Mouse (Mus musculus) liver, adult 2 months (tissue): Measurements from ENCODE around the gene Sel1l3. TPM values are rescaled to one million over a fixed set of nuclear protein-coding genes. Genes with fewer than 3 reads are reported as not detected.

Experiments
- DNase-seq: peaks from one replicate; pipeline ENCODE4 v3.0.0-alpha.2; 2011; ENCODE audit warnings: low read depth, low spot score; ENCODE audit errors: extremely low read depth
- H3K27ac ChIP-seq: fragments of 200-500 bp; replicated peaks from 2 replicates; pipeline ENCODE4 v1.5.1; 2012; ENCODE audit warnings: low read depth, mild to moderate bottlenecking, control low read depth, inconsistent platforms, low read length; ENCODE audit not compliant: insufficient read depth
- H3K27me3 ChIP-seq: fragments of 200-500 bp; 2 replicates; pipeline ENCODE4 v1.6.1; 2012; ENCODE audit warnings: mild to moderate bottlenecking, moderate library complexity, low read length, inconsistent platforms; ENCODE audit not compliant: control insufficient read depth, insufficient read depth
- H3K36me3 ChIP-seq: fragments of 200-500 bp; 2 replicates; pipeline ENCODE4 v1.6.1; 2012; ENCODE audit warnings: low read length, inconsistent platforms; ENCODE audit not compliant: control insufficient read depth, insufficient read depth
- H3K4me1 ChIP-seq: fragments of 200-500 bp; 2 replicates; pipeline ENCODE4 v1.6.1; 2011; ENCODE audit warnings: low read length; ENCODE audit not compliant: control insufficient read depth, insufficient read depth
- H3K4me3 ChIP-seq: fragments of 200-500 bp; 2 replicates; pipeline ENCODE4 v1.5.1; 2011; ENCODE audit warnings: low read depth, mild to moderate bottlenecking, control low read depth, low read length, moderate library complexity; ENCODE audit not compliant: insufficient read depth
- H3K79me2 ChIP-seq: fragments of 200-500 bp; 2 replicates; pipeline ENCODE4 v1.6.1; 2012; ENCODE audit warnings: inconsistent platforms, mild to moderate bottlenecking, low read length, moderate library complexity; ENCODE audit not compliant: control insufficient read depth, insufficient read depth
- H3K9ac ChIP-seq: fragments of 200-500 bp; 2 replicates; pipeline ENCODE4 v1.6.1; 2012; ENCODE audit warnings: low read depth, mild to moderate bottlenecking, control low read depth, inconsistent platforms, low read length
- CTCF ChIP-seq: fragments of 200-500 bp; IDR thresholded peaks from 2 replicates; pipeline ENCODE4 v1.5.1; 2011; ENCODE audit warnings: low read depth, low read length, control low read depth
- POLR2A ChIP-seq: fragments of 200-500 bp; IDR thresholded peaks from 2 replicates; pipeline ENCODE4 v1.6.1; 2011; ENCODE audit warnings: low read length, control low read depth; ENCODE audit not compliant: insufficient read depth; ENCODE audit errors: extremely low read depth
- WGBS: fragments of 180-500 bp; shearing (Covaris S2); methylation state at CpG from one replicate; pipeline ENCODE4 v1.1.7; 2018; 5-methylcytosine and 5-hydroxymethylcytosine counted together
- polyA plus RNA-seq: library from polyadenylated mRNA; depleted of rRNA; stranded (reverse); fragments of >200 nt; gene quantifications from 2 replicates; pipeline ENCODE4 v1.2.3, GENCODE M21; 2012
- total RNA-seq: library from RNA; depleted of rRNA; stranded (reverse); fragments of >200 nt; gene quantifications from 2 replicates; pipeline ENCODE4 v1.2.3, GENCODE M21; 2014

Sel1l3 gene
- total and polyA plus RNA-seq, 2 experiments, result 4.9 to 8.2 TPM

DNA sequence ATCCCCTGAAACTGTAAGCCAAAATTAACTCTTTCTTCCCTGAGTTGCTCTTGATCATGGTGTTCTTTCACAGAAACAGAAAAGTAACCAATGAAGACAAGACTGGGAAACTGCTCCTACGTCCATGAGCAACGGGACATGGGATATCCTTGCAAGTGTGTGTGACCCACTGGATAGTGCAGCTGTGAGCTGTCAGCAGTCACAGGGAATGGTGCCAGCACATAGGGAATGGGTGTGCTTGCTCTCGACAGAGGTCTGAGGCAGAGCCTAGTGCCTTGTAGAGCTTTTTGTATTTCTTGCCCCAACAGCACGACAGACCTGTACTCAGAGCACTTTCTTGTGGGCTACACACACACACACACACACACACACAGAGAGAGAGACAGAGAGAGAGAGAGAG is 107.6 kb downstream of the Sel1l3 start:
- Histone ChIP-seq H3K27me3 (no peaks in the 10 kb centered on the region), H3K4me1 (no peaks in the 10 kb centered on the region), H3K27ac (no peak overlapping the region), H3K4me3 (no peak overlapping the region), H3K36me3 (no peaks in the 10 kb centered on the region; the same call in 1 of the 2 replicates), H3K79me2 (no peaks in the 10 kb centered on the region), H3K9ac (no peak overlapping the region)
- TF ChIP-seq CTCF (no peak), POLR2A (no peak)
- WGBS, result 77% methylated on average over 4 of the region's 4 CpGs
- DNase-seq, result no peak

DNA sequence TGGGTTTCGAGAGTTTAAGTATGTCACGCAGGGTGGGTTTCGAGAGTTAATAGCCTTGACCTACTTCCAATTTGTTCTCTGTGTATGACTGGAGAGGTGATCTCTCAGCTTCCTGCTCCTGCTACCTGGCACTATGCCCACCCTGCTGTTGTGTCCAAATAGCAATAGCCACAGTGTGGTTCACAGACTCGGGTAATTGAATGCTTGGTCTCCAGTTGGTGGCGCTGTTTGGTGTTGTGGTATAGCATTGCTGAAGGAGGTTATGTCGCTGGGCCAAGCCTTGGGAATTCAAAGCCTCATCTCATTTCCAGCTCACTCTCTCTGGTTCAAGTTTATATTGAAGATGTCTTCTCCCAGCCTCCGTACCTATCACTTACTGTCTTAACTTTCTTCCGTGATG is 108.0 kb downstream of the Sel1l3 start:
- peak; percentile 20 for DNase-seq
- Histone ChIP-seq H3K4me1 (no peaks in the 10 kb centered on the region), H3K36me3 (no peaks in the 10 kb centered on the region; the same call in 1 of the 2 replicates), H3K27ac (no peak overlapping the region), H3K27me3 (no peaks in the 10 kb centered on the region), H3K79me2 (no peaks in the 10 kb centered on the region), H3K9ac (no peak overlapping the region), H3K4me3 (no peak overlapping the region)
- TF ChIP-seq POLR2A (no peak), CTCF (peak; percentile 36; the same call in 1 of the 2 replicates)
- 75% methylated on average over 8 of the region's 8 CpGs for WGBS

DNA sequence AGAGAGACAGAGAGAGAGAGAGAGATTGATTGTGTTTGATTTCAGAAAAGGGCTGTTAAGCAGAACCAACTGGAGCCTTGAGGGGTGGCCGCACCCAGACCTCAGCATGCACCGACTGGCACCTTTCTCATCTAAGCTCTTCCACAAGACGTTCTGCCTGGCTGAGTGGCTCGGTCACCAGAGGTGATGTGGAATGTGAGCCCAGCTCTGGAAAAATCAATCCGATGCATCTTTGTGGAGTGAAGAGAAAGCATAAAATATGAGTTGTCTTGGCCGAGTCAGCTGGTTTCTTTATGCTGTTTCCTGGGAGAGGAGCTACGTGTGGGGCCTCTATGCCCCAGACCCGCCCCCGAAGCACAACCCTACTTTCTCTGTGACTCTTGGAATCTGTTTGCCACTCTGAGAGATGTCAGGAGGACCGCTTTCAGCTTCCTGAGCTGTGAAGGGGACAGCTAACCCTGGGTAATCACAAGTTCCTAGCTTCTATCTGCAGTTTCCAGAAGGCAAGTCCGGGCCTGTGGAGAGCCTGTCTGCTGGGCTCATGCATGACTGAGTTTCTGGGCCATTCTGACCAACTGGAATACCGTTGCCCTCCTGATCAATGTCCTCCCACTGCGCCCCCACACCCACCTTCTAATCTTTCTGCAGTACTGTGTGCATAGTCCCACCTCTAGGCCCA is 109.4 kb downstream of the Sel1l3 start:
- Histone ChIP-seq H3K4me3 (no peak overlapping the region), H3K36me3 (no peaks in the 10 kb centered on the region), H3K4me1 (no peaks in the 10 kb centered on the region), H3K27ac (no peak overlapping the region), H3K9ac (no peak overlapping the region), H3K79me2 (no peaks in the 10 kb centered on the region), H3K27me3 (no peaks in the 10 kb centered on the region)
- TF ChIP-seq POLR2A, result no peak
- TF ChIP-seq CTCF, result no peak
- WGBS, result 83% methylated on average over 13 of the region's 13 CpGs
- DNase-seq, result no peak

DNA sequence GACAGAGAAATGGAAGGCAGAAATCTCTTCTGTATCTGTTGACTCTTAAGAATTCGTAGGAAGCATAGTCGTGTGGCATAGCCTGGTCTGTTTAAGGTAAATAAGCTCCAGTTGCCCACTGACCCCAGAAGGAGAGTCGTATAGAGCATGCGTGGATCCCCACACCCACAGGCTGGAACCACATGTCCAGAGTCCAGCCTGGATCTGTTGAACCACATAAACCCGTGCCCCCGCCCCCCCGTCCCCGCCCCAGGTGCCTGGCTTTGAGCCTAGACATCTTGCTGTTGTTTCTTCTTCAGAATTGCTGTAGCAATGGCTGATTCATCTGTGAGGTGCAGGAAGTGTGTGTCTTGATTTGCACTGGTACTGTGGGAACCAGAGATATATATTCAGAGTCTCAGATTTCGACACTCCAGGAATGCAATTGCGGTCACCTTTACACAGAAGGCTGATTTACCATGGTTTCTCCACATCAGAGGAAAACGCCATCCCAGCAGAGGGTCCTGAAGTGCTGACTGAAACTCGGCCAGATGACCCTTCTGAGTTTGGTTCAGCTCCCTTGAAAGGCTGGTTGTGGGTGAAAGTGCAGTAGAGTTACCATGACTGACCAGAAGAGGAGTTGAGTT is 111.8 kb downstream of the Sel1l3 start:
- no peaks in the 10 kb centered on the region for H3K36me3 ChIP-seq
- 41% methylated on average over 12 of the region's 12 CpGs for WGBS
- H3K27me3 ChIP-seq, result no peaks in the 10 kb centered on the region
- H3K9ac ChIP-seq, result no peak overlapping the region
- H3K79me2 ChIP-seq, result no peaks in the 10 kb centered on the region
- TF ChIP-seq POLR2A, result no peak
- TF ChIP-seq CTCF, result no peak
- no peak overlapping the region for H3K27ac ChIP-seq
- no peaks in the 10 kb centered on the region for H3K4me1 ChIP-seq
- DNase-seq, result peak; percentile 44
- H3K4me3 ChIP-seq, result no peak overlapping the region

DNA sequence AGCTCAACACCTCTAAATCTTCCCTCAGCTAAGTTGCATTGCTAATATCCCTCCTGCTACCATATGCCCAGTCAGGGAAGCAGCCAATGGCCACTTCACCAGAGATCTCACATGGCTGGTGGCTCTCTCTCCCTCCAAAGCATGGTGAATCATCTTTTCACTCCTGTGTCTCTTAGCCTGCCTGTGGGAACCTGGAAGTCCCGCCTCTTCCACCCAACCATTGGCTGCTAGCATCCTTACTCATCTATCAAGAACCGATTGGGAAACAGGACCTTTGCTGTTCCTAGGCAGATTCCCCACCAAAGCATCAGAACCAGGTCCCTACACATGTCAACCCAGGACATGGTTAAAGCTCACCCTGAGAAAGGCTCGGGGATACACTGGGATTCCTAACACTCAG is 122.4 kb downstream of the Sel1l3 start:
- Histone ChIP-seq H3K27me3 (no peaks in the 10 kb centered on the region), H3K79me2 (no peaks in the 10 kb centered on the region), H3K4me1 (no peaks in the 10 kb centered on the region), H3K36me3 (no peaks in the 10 kb centered on the region), H3K9ac (no peak overlapping the region), H3K27ac (no peak overlapping the region), H3K4me3 (no peak overlapping the region)
- DNase-seq, result no peak
- WGBS, result 75% methylated on average over 3 of the region's 3 CpGs
- TF ChIP-seq POLR2A, result no peak

DNA sequence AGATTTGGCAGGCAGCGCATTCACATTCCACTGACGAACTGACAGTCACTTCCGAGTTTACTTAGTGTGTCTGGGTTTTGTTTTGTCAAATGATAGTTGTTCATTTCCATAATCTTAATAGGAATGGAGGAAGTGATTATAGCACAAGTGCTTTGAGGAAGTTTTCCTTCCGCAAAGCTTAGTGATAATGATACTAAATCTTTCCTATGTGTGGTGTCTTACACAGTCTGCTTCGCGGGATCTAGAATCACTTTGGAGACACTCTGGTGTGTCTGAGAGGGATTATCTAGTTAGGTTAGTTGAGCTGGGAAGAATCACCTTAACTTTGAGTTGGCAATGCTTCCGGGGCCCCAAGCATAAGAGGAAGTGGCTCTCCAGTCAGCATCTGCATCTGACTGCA is 126.3 kb downstream of the Sel1l3 start:
- Histone ChIP-seq H3K9ac (no peak overlapping the region), H3K36me3 (no peaks in the 10 kb centered on the region), H3K4me3 (no peak overlapping the region), H3K27ac (no peak overlapping the region), H3K79me2 (no peaks in the 10 kb centered on the region), H3K4me1 (peaks cover 6% of the 10 kb centered on the region), H3K27me3 (no peaks in the 10 kb centered on the region)
- TF ChIP-seq POLR2A (no peak), CTCF (no peak)
- WGBS, result 77% methylated on average over 7 of the region's 7 CpGs
- no peak for DNase-seq
